Mouse (Mus musculus) urinary bladder, postnatal 25 days (tissue): Measurements from ENCODE around the gene Lats2.
"Not testable (repeated sequence)": the region's sequence is repeated elsewhere in the genome, so short reads cannot be mapped to it uniquely, and the experiment has no call there.

Experiments
- DNase-seq: peaks from one replicate; pipeline ENCODE4 v3.0.0; 2022; ENCODE audit warnings: low spot score

Gene Lats2

DNA sequence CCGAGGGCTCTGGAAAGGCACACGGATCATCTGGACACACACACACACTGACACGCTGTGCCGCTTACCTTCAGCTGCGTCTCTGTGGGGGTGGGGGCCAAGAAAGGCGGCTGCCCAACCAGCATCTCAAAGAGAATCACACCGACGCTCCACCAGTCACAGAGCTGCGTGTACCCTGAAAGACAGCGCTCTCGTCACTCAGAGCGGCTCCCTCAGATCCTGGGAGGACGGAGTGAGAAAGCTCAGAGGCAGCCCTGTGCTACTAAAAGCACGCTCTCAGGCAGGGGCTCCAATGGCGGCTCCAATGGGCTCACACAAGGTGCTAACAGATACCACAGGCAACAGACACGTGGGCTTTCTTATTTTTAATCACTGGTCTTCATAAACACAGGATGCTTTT lies 63.9 kb downstream of the Lats2 start:
- no peak for DNase-seq

DNA sequence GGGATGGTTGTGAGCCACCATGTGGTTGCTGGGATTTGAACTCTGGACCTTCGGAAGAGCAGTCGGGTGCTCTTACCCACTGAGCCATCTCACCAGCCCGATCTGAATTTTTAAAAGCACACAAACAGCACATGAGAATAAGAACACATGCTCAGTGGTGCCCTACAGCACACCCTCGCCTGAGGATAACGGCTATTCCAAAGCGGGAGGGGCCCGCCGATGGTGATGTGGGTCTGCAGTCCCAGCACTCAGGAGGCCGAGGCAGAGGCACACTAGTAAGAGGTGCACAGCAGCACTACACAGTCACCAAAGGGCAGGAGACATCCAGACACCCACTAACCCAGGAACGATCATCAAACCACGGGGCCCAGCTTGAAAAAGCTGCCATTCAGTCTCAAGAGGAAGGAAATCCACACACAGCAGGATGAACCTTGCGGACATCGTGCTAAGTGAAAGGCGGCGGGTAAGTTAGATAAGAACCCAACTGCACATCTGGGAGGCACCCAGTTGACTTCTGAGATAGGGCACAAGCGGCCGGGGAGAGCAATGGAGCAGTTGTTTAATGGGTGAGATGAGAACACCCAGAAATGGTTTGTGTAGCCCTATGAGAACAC lies 65.6 kb downstream of the Lats2 start:
- DNase-seq = no peak

DNA sequence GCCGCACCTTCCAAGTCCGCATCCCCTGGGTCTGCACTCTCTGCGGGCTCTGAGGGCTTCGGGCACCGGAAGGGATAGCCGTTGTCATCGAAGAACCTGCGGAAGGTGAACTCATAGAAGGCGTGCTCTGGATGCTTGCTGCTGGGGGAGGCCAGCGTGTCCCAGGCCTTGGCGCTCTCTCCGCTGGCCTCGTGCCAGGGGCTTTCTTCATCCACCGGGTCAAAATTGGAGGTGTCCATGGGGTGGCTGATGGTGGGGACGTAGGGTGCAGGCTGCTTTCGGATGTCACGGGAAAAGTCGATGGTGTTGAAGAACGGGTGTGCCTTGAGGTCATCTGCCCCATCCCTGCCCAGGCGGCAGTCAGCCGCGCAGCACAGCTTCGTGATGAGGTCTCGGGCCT lies 66.9 kb downstream of the Lats2 start:
- DNase-seq = no peak

DNA sequence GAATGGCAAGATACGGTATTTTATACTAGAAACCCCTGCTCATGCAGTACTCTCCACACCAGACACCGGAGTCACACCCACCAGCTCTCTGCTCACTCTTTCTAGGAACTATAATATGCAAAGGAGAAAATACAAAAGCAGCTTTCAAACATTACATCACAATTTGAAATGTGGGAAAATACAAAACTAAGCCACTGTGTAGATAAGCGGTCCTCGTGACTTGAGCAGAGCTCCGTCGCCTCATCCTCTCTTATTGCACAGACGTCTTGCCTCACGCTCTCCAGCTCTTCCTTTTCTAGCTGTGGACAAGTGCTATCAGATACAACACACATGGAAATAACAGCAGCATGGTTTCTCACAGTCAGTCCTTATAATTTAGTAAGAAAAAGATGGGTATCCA lies 67.5 kb downstream of the Lats2 start:
- DNase-seq = no peak

DNA sequence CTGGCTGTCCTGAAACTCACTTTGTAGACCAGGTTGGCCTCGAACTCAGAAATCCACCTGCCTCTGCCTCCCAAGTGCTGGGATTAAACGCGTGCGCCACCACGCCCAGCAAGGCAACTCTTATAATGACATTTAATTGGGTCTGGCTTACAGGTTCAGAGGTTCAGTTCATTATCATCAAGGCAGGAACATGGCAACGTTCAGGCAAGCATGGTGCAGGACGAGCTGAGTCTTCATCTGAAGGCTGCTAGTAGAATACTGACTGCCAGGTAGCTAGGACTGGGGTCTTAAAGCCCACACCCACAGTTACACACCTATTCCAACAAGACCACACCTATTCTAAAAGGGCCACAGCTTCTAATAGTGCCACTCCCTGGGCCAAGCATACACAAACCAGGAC lies 70.1 kb downstream of the Lats2 start:
- not testable (repeated sequence) for DNase-seq

DNA sequence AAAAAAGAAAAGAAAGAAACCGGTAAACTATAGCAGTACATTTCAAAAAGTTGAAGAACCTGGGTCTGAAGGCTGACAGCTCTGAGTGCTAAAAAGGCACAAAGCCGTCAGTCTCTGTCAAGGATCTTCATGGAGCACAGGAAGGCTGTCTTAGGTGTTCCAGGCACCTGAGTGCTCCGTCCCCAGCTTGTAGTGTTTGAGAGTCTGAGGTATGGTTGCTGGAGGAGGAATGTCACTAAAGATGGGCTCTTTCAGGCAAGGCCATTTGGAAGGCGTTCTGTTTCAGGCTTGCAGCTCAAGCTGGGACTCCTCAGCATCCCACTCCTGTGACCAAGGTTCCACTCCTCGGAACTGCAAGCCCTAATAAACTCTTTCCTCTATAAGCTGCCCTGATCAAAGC lies 70.7 kb downstream of the Lats2 start:
- no peak for DNase-seq

DNA sequence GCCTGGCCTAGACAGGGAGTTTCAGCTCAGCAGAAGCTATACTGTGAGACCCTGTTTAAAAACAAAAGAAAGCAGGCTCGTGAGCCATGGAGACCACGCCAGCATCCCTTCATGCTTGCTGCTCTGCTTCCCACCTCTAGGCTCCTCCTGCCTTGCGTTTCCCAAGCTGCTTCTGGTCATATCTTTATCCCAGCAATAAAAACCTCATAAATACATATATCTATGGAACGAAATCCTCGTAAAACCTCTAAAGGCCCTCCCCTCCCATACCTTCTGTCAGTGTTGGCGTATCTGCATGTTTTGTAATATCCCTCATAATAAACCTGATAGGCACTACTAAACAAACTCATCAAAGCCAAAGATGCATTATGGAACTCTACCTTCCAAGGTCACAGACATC lies 71.5 kb downstream of the Lats2 start:
- DNase-seq = no peak

DNA sequence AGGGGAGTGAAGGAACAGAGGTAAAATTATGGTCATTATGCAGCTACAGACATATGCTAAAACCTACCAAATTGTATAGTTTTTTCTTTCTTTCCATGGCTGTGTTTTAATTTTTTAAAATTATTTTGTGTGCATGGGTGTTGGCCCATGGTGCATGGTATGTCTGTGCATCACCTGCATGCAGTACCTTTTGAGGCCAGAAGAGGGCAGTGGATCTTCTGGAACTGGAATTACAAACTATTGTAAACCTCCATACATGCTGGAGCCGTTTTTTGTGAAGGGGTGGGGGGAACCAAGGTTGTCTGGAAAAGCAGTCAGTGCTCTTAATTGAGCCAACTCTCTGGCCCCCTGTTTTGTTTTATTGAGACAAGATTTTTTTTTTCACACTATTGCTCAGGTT lies 73.6 kb downstream of the Lats2 start:
- DNase-seq = peak; percentile 66

DNA sequence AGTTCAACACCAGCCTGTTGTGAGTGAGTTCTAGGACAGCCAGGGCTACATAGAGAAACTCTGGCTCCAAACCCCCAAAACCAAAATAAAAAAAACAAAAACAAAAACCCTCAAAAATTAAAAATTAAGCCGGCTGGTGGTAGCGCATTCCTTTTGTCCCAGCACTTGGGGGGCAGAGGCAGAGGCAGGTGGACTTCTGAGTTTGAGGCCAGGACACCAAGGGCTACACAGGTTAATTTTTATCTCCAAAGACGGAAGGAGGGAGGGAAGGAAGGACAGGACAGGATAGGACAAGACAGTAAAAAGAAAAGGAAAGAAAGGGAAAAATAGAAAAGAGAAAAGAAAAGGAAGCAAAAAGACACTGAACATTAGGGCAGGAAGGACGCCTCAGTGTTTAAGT lies 75.4 kb downstream of the Lats2 start:
- DNase-seq = no peak

DNA sequence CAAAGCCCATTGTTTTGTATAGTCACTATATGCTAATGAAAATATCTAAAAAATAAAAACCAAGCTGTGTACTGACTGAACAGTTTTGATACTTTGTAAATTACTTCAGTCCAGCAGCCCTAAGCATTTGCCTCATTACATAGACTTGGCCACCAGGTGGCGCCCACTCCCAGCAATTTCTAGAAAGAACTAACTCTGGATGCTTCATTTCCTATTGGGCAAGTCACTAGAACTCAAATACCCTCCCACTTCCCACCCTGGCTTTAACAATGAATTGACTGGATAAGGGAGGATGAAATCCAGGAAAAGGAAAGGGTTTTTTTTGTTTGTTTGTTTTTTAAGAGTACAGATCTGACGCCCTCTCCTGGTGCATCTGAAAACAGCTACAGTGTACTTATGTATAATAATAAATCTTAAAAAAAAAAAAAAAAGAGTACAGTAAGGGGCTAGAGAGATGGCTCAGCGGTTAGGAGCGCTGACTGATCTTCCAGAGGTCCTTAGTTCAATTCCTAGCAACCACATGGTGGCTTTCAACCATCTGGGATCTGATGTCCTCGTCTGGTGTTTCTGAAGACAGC lies 78.1 kb downstream of the Lats2 start:
- DNase-seq = peak; percentile 84

DNA sequence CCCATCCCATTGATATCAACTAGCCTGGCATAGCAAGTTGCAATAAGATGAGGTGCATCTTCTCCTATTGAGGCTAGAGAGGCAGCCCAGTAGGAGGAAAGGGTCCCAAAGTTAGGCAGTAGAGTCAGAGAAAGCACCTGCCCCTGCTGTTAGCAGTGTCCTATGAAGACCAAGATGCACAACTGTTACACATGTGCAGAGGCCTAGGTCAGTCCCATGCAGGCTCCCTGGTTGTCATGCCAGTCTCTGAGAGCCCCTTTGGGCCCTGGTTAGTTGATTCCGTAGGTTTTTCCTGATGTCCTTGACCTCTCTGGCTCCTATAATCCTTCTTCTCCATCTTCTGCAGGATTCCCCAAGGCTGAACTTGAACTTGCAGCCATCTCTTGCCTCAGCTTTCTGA lies 78.7 kb downstream of the Lats2 start:
- no peak for DNase-seq

DNA sequence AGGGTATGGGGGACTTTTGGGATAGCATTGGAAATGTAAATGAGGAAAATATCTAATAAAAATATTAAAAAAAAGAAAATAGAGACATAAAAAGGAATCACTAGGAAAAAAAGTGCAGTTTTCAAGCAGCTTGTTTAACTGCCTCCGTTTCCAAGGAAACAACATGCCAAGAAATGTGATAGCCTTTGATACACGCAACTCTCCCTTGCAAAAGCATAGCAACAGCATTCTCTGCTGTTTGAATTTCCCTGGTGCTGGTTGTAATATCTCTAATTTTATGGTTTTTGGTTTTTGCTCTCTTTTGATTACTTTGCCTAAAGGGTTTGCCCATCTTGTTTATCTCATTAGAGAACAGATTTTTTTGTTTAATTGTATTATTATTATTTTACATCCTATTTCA lies 82.7 kb downstream of the Lats2 start:
- no peak for DNase-seq

DNA sequence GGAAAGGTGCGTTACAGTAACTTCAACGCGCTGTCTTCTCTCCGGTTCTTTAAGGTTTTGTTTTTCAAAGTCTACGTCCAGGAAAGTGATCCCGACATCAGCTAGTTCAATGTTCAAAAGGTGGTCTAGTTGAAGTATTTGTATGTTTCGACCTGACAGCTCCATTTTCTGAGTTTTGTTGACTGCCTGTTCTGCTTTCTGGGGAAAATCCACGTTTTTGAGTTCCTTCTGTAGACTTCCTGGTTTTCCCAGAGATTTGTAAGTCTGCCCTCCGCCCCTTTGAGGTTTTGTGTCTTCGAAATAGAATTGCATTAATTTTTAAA lies 92.6 kb downstream of the Lats2 start:
- no peak for DNase-seq

DNA sequence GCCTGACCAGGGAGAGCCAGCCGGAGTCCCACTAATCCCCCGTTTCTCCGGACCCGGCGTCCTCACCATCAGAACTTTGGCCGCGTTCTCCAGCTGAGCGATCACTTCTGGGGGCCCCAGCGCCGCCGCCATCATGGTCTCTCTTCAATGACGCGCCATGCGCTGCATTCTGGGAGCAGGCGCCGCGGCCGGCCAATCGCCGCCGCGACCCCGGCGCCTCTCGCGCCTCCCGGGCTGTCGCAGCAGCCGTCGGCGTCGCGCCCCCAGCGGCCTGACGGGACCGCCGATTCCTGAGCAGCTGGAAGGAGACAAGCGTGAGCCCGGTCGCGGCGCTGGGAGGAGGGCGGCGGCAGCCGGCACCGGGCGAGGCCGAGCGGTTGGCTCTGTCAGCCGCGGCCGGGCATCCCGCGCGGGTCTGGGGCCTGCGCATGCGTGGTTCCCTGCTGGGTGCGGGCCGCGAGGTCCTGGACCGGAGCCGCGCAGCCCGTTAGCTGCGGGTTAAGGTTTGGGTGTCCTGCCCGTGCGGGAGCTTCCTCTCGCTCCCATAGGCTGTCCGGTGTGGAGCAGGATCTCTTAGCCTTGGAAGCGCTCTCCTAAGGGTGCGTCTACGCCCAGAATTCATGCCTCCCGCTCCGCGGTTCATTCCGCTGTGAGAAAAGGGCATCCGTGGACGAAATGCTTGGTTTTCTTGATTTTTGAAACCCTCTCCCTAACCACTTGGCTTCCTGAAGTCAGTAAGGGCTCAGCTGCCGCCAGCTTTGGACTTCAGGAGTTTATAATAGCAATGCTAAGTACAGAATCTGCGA lies 93.2 kb downstream of the Lats2 start, which contains the start of gene Xpo4:
Xpo4 (minus strand) TSS at position 609 of the 806 bp plus-strand sequence.
- DNase-seq = peak; percentile 83

DNA sequence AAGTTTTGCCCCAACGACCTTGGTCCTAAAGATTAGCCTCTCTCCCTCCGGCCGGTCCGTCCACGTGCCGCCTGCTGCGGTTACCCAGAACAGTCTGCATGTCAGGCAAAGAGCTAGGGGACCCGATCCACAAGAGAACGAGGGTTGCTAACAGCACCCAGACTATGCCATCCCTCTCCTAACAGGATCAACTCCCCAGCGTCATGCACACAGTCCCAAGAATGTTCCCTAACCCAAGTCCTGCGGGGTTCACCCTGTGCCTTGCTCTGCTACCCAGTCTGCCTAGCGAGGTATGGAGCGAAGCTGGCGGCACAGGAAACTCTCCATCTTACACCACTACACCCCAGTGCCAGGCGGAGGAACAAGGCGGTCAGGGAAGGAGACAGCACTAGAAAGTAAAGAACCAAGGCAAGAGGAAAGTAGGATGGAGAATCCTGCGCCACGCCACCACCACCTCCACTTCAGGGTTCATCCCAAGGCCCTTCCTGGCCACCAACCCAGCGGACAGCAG lies 93.8 kb downstream of the Lats2 start:
- DNase-seq = peak; percentile 25

DNA sequence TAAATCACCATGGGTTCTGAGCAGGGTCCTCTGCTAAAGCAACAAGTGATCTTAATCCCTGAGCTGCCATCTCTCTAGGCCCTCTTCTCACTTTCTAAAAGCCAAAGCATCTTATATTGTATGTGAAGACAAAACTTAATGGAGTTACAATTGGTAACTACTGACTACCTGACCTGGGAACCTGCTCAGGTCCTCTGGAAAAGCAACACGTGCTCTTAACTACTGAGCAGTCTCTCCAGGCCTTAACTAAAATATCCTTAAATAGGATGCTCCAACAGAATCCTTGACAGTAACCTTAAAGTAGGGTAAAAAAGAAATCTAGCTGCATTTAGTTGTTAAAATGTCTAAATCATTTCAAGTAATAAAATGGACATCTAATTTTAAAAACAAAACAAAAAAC lies 94.6 kb downstream of the Lats2 start:
- DNase-seq = no peak

DNA sequence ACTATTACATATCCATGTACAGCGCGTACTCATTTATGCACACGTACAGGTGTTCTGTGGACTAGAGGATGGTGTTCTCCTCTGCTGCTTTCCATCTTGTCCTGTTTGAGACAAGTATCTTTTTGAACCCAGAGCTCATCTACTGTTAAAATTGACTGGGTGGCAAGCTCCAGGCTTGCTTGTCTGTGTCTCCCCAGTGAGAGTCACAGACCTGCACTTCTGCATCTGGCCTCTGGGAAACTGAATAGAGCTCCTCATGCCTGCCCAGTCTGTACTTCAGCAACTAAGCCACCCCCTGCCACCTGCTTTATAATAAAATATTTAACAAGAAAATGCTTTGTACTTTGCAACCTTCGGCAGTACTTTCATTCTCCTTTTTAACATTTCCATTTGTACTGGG lies 99.9 kb downstream of the Lats2 start:
- no peak for DNase-seq

DNA sequence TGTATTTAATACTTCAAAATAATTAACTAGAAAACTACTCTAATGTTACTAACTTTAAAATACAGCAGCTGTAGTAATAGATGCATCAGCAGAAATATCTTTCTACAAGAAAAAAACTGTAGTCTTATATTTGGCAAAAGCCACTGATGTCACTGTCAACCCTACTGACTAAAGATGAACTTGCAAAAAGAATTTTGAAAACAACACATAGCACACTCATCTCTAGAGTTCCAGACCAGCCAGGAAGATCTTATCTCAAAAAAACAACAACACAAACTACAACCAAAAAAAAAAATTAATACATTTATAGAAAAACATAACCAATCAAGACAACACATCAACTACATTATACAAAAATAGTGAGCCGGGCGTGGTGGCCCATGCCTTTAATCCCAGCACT lies 100.7 kb downstream of the Lats2 start:
- DNase-seq = no peak

DNA sequence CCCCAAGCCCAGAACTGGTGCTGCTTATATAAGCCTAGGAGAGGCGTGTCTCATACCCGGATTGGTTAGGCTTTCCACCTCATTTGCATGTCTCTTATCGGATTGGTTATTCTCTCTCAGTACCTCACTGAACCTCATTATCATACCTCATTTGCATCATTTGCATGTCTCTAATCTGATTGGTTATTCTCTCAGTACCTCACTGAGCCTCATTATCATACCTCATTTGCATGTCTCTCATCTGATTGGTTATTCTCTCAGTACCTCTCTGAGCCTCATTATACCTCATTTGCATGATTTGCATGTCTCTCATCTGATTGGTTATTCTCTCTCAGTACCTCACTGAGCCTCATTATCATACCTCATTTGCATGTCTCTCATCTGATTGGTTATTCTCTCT lies 101.7 kb downstream of the Lats2 start:
- DNase-seq = not testable (repeated sequence)

DNA sequence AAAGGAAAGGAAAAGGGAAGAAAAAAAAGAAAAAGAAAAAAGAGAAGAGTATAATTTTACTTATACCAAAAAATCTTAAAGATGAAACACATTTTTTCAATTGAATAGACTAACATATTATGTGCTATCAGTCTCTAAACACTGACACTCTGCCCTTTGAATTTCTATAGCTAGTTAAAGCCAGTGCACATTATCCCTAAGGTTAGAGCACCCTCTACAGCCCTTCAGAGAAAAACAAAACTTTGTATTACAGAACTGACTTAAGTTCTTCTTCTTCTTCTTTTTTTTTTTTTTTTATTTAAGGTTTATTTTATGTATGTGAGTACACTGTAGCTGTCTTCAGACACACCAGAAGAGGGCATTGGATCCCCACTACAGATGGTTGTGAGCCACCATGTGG lies 108.7 kb downstream of the Lats2 start:
- DNase-seq = no peak

DNA sequence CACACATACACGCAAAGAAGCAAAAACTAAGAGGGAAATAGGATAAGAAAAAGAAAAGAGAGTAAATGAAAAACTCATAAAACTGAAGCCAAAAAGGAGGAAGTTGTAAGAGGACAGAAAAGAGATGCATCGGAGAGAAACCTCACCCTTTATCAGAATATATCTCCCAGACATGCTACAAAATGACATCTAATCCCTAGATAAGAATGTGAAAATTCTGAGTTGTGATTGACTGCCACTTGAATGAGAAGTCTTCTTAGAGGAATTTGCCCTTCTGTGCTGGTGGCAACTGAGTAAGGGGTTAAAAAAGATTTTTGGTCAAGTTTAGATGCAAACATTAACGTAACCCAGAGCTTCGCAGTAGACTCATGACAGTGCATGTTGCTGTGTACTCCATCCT lies 112.0 kb downstream of the Lats2 start:
- no peak for DNase-seq
